Mouse (Mus musculus): Measurements from ENCODE around the gene Znhit6. TPM values are rescaled to one million over a fixed set of nuclear protein-coding genes. Genes with fewer than 3 reads are reported as not detected.

Znhit6 gene
- polyA plus RNA-seq, 1 experiment from 2014 or later = 32.9 TPM

DNA sequence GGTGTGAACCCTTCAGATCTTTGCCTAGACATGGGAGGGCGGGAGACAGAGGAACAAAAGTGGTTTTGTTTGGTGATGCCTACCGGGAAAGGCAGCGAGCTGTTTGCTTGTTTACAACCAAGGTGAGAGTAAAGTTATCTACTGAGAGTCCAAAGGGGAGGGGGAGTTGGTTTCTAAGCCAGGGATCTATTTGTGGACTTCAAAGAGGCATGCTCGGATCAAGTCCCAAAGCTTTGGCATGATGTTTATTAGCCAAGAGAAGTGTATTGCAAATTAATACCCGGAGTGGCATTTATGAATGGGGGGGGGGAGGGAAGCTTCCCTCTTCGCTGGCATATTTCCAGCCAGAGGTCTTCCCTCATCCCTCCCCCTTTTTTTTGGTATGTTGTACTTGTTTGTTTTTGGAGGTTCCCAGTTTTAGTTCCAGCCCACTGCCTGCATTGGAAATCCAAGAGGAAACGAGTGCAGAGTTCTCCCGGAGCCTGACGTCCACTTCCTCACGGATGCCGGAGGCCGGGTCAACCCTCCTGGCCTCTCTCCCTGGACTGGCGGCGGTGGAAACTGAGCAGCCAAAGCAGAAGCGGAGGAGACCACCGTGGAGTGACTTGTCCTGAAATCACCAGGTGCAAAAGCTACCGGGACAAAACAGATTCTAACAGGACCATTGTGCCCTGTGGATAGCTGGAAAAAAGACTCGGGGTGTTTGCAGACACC, 74.5 kb downstream of the Znhit6 start:
- Histone ChIP-seq H3K4me3 (replicated peaks; ENCODE audit: low read depth, low read length) (peak overlapping the region; percentile 46), H3K36me3 (ENCODE audit: control insufficient read depth, insufficient read depth, low read length) (no peaks in the 10 kb centered on the region), H3K4me1 (ENCODE audit: control insufficient read depth, insufficient read depth, low read length) (peaks cover 39% of the 10 kb centered on the region), H3K4me2 (ENCODE audit: low read length) (peak overlapping the region; percentile 89), H3K27ac (replicated peaks; ENCODE audit: low read depth, low read length) (no peak overlapping the region), H3K9ac (replicated peaks; ENCODE audit: low read length) (peak overlapping the region; percentile 39; the same call in 1 of the 2 replicates), H3K27me3 (ENCODE audit: control insufficient read depth, insufficient read depth, low read length) (peaks cover 40% of the 10 kb centered on the region), H3K9me3 (ENCODE audit: control insufficient read depth, low read length) (no peaks in the 10 kb centered on the region)
- under 1% methylated on average over 18 of the region's 18 CpGs for WGBS
- peak; percentile 54 for DNase-seq
- no peak for ATAC-seq (ENCODE audit: low FRiP score, low TSS enrichment)

DNA sequence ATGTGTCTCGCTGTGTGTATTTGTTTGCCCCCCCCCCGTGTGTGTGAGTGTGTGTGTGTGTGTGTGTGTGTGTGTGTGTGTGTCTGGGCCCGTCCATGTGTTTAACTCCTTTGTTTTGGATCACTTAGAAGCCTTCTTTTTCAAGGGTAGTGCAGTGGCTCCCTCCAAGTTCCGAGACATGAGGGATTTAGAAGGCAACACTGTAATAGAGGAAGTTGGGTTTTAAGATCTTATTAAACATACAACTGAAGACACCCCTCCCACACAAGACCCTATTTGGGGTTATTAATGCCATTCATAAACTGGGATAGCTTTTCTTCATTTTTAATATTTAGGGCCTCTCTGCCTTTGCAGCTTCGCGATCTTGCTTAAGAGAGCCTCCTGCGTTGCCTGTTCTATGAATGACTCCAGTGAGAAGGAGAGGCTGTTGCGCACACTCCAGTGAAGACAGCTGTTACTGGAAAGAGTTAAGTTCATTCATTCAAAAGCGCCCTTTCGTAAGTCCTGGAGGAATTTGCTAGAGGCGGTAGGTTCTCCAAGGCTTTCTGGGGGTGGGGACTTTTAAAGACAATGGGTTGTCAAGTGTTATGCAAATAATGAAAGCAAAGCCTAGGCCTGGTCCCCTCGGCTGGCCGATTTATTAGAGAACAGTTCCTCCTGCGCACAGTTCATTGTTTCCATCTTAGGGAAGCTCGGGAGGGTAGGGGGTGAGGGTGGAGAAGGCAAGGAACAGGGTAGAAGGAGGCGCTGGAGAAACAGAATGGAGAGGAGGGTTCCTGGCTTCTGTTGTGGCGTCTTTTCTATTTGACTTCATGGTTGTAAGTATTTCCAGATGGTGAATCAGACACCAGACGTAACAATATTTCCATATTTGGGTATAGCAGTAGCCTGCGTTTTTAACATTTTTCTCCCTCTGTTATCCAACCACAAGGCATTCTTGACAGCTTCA, 75.3 kb downstream of the Znhit6 start:
- H3K4me1 ChIP-seq (ENCODE audit: control insufficient read depth, insufficient read depth, low read length) = peaks cover 39% of the 10 kb centered on the region
- H3K27ac ChIP-seq (replicated peaks; ENCODE audit: low read depth, low read length) = no peak overlapping the region

DNA sequence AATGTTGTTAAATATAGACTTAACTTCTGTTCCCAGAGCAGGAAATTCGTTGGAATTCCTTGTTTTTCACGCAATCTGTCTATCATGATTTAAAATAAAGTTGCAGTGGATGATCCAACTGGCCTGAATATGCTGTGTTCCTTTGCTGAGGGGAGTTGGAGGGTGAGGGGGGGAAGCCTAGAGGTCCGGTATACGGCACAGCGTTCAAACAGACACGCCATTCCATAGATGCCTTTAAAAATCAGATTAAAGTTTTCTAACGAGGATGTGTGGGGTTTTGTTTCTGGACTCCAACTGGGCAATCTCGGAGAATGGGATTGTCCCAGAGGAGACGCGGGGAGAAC, 75.9 kb downstream of the Znhit6 start:
- Histone ChIP-seq H3K4me3 (replicated peaks; ENCODE audit: low read depth, low read length) (no peak overlapping the region), H3K9me3 (ENCODE audit: control insufficient read depth, low read length) (no peaks in the 10 kb centered on the region), H3K36me3 (ENCODE audit: control insufficient read depth, insufficient read depth, low read length) (no peaks in the 10 kb centered on the region), H3K27ac (replicated peaks; ENCODE audit: low read depth, low read length) (no peak overlapping the region), H3K4me2 (ENCODE audit: low read length) (peak overlapping the region; percentile 89), H3K27me3 (ENCODE audit: control insufficient read depth, insufficient read depth, low read length) (peaks cover 40% of the 10 kb centered on the region), H3K9ac (replicated peaks; ENCODE audit: low read length) (0 out of 2 replicates have a peak overlapping the region, but pooled peaks have one; percentile 6), H3K4me1 (ENCODE audit: control insufficient read depth, insufficient read depth, low read length) (peaks cover 39% of the 10 kb centered on the region)
- WGBS = 3% methylated on average over 10 of the region's 10 CpGs
- ATAC-seq (ENCODE audit: low FRiP score, low TSS enrichment) (no peak), DNase-seq (no peak)

More for the DNA sequence above, 75.3 kb downstream of the Znhit6 start:
- Histone ChIP-seq H3K36me3 (ENCODE audit: control insufficient read depth, insufficient read depth, low read length) (no peaks in the 10 kb centered on the region), H3K9ac (replicated peaks; ENCODE audit: low read length) (no peak overlapping the region), H3K27me3 (ENCODE audit: control insufficient read depth, insufficient read depth, low read length) (peaks cover 40% of the 10 kb centered on the region), H3K9me3 (ENCODE audit: control insufficient read depth, low read length) (no peaks in the 10 kb centered on the region), H3K4me2 (ENCODE audit: low read length) (peak overlapping the region; percentile 89), H3K4me3 (replicated peaks; ENCODE audit: low read depth, low read length) (peak overlapping the region; percentile 46; the same call in 1 of the 2 replicates)
- WGBS = 4% methylated on average over 19 of the region's 19 CpGs
- ATAC-seq (ENCODE audit: low FRiP score, low TSS enrichment) = no peak
- DNase-seq = peak; percentile 55

DNA sequence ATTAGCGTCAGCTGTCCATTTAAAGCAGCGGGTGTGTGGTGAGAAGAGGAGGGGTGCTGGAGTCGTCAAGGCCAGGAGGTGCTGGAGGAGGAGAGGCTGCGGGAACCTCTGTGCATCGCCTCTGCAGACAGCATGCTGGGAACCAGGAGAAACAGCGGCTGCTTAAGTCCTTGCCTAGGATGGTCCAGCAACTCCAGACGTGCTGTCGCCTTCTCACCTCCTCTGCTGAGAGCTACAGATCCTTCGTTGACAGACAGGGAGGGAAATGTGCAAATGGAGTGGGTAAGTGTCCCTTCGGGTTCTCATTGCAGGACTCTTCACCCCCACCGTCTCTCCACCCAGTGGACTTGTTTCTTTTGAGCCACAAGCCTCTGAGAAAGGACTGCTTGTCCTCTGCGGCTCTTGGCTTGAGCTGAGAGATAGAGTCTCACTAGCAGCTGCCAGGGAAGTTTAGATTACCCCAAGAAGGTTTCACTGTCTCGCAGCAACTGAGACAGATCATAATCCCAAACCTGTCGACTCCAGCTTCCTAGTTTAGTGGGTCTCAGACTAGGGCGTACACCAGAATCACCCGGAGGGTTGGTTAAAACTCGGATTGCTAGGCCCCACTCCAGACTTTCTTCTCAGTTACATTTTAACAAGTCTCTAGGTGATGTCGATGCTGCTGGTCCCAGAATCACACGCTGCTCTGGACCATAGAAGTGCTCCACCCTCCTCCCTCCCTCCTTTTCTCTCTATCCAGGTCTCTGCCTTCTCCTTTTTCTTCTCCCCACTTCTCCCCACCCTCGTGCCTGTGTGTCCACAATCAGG, 76.5 kb downstream of the Znhit6 start:
- peaks cover 40% of the 10 kb centered on the region for H3K27me3 ChIP-seq (ENCODE audit: control insufficient read depth, insufficient read depth, low read length)
- H3K27ac ChIP-seq (replicated peaks; ENCODE audit: low read depth, low read length) = no peak overlapping the region
- 9% methylated on average over 20 of the region's 20 CpGs for WGBS
- H3K9me3 ChIP-seq (ENCODE audit: control insufficient read depth, low read length) = no peaks in the 10 kb centered on the region
- H3K9ac ChIP-seq (replicated peaks; ENCODE audit: low read length) = 0 out of 2 replicates have a peak overlapping the region, but pooled peaks have one; percentile 6
- H3K36me3 ChIP-seq (ENCODE audit: control insufficient read depth, insufficient read depth, low read length) = no peaks in the 10 kb centered on the region
- ATAC-seq (ENCODE audit: low FRiP score, low TSS enrichment) = 0 out of 2 replicates have a peak, but pooled peaks have one; percentile 3
- peak overlapping the region; percentile 39 for H3K4me3 ChIP-seq (replicated peaks; ENCODE audit: low read depth, low read length)
- peak overlapping the region; percentile 89 for H3K4me2 ChIP-seq (ENCODE audit: low read length)
- peak; percentile 45 for DNase-seq
- H3K4me1 ChIP-seq (ENCODE audit: control insufficient read depth, insufficient read depth, low read length) = peaks cover 39% of the 10 kb centered on the region

DNA sequence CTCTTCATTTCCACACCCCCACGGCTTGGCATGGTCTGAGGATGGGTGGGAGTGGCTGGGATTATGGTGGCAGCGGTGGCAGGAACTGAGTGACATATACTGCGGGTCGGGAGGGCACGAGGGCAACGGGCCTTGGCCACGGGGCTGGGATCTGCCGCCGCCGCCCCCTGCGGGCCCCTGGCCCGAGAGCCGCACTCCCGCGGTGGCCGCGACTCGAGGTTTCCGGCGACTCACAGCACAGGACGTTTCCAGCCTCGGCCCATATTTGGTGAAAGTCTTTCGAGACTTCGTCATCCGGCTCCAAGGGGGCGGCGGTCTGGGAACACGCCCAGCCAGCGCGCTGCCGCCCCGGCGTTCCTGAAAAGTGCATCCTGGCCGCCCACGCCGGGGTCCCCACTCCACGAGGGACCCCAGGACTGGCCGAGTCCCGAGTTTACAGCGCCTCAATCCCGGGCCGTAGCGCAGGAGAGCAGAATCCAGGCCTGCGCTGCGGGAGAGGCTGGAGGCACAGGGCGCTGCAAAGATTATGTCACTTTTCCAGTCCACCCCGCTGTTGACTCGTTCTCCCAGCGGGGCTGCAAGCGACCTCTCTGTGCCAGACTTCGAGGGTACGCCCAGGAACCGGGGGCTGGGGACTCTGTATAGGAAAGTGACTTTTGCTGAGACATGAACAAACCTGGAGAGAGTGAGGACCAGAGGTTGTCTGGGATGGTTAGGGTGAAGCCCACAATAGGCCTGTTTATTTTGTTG, 77.4 kb downstream of the Znhit6 start:
- H3K9ac ChIP-seq (replicated peaks; ENCODE audit: low read length) = peak overlapping the region; percentile 42
- H3K4me3 ChIP-seq (replicated peaks; ENCODE audit: low read depth, low read length) = peak overlapping the region; percentile 39
- H3K4me1 ChIP-seq (ENCODE audit: control insufficient read depth, insufficient read depth, low read length) = peaks cover 39% of the 10 kb centered on the region
- peak overlapping the region; percentile 89 for H3K4me2 ChIP-seq (ENCODE audit: low read length)
- under 1% methylated on average over 53 of the region's 53 CpGs for WGBS
- ATAC-seq (ENCODE audit: low FRiP score, low TSS enrichment) (peak; percentile 8; the same call in 1 of the 2 replicates), DNase-seq (peak; percentile 72)
- H3K27me3 ChIP-seq (ENCODE audit: control insufficient read depth, insufficient read depth, low read length) = peaks cover 36% of the 10 kb centered on the region
- H3K9me3 ChIP-seq (ENCODE audit: control insufficient read depth, low read length) = no peaks in the 10 kb centered on the region
- H3K36me3 ChIP-seq (ENCODE audit: control insufficient read depth, insufficient read depth, low read length) = no peaks in the 10 kb centered on the region
- no peak overlapping the region for H3K27ac ChIP-seq (replicated peaks; ENCODE audit: low read depth, low read length)

DNA sequence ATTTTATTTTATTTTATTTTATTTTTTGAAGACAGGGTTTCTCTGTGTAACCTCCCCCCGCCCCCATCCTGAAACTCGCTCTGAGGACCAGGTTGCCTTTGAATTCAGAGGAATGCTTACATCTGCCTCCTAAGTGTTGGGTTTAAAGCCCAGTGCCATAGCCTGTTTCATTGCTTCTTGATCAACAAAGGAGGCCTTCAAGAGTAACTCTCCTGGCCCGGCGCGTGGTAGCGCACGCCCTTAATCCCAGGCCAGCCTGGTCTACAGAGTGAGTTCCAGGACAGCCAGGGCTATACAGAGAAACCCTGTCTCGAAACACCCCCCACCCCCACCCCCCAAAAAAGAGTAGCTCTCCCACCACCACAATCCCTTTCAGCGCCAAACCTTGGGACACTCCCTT, 78.0 kb downstream of the Znhit6 start:
- H3K27ac ChIP-seq (replicated peaks; ENCODE audit: low read depth, low read length) = no peak overlapping the region
- H3K9ac ChIP-seq (replicated peaks; ENCODE audit: low read length) = no peak overlapping the region
- no peaks in the 10 kb centered on the region for H3K9me3 ChIP-seq (ENCODE audit: control insufficient read depth, low read length)
- ATAC-seq (ENCODE audit: low FRiP score, low TSS enrichment) = no peak
- WGBS = 58% methylated on average over 9 of the region's 9 CpGs
- peaks cover 32% of the 10 kb centered on the region for H3K27me3 ChIP-seq (ENCODE audit: control insufficient read depth, insufficient read depth, low read length)
- H3K36me3 ChIP-seq (ENCODE audit: control insufficient read depth, insufficient read depth, low read length) = no peaks in the 10 kb centered on the region
- peaks cover 39% of the 10 kb centered on the region for H3K4me1 ChIP-seq (ENCODE audit: control insufficient read depth, insufficient read depth, low read length)
- no peak for DNase-seq
- H3K4me2 ChIP-seq (ENCODE audit: low read length) = peak overlapping the region; percentile 89; the same call in 1 of the 2 replicates
- no peak overlapping the region for H3K4me3 ChIP-seq (replicated peaks; ENCODE audit: low read depth, low read length)
